Mouse (Mus musculus) lung, embryonic 15.5 days (tissue): ENCODE results near the gene Nr2e3. TPM values are rescaled to one million over a fixed set of nuclear protein-coding genes. Genes with fewer than 3 reads are reported as not detected.

Experiments used
- ATAC-seq: fragments of 200-750 bp; cut with Nextera tagmentation; 2 replicates; pipeline ENCODE4 v1.8.0; 2017; ENCODE audit warnings: moderate number of reproducible peaks, borderline replicate concordance; ENCODE audit not compliant: low FRiP score, low TSS enrichment; ENCODE audit errors: extremely low read depth
- H3K27ac ChIP-seq: fragments of 300-500 bp; sonication (generic); 2 replicates; pipeline ENCODE4 v1.5.1; 2015; ENCODE audit warnings: moderate library complexity, mild to moderate bottlenecking, inconsistent platforms
- H3K27me3 ChIP-seq: fragments of 300-500 bp; sonication (generic); 2 replicates; pipeline ENCODE4 v1.6.1; 2015; ENCODE audit warnings: inconsistent platforms
- H3K36me3 ChIP-seq: fragments of 300-500 bp; sonication (generic); 2 replicates; pipeline ENCODE4 v1.6.1; 2015; ENCODE audit warnings: inconsistent platforms
- H3K4me1 ChIP-seq: fragments of 300-500 bp; sonication (generic); 2 replicates; pipeline ENCODE4 v1.6.1; 2015; ENCODE audit warnings: inconsistent platforms
- H3K4me2 ChIP-seq: fragments of 300-500 bp; sonication (generic); 2 replicates; pipeline ENCODE4 v1.6.1; 2015; ENCODE audit warnings: inconsistent platforms, mild to moderate bottlenecking, moderate library complexity
- H3K4me3 ChIP-seq: fragments of 300-500 bp; sonication (generic); 2 replicates; pipeline ENCODE4 v1.5.1; 2015; ENCODE audit warnings: mild to moderate bottlenecking, inconsistent platforms
- H3K9ac ChIP-seq: fragments of 300-500 bp; sonication (generic); 2 replicates; pipeline ENCODE4 v1.6.1; 2015; ENCODE audit warnings: inconsistent platforms
- H3K9me3 ChIP-seq: fragments of 300-500 bp; sonication (generic); 2 replicates; pipeline ENCODE4 v1.6.1; 2016; ENCODE audit warnings: inconsistent platforms
- WGBS: fragments of 180-500 bp; shearing (Covaris S2); methylation state at CpG from one replicate; pipeline ENCODE4 v1.1.7; 2015; 5-methylcytosine and 5-hydroxymethylcytosine counted together
- polyA plus RNA-seq: library from polyadenylated mRNA; unstranded; fragments of >200 nt; fragmentation: Nextera tagmentation; extraction: Ambion mirVana; gene quantifications from 2 replicates; pipeline ENCODE4 v1.2.1, GENCODE M21; 2015

Nr2e3 gene
- polyA plus RNA-seq: not detected in 2 replicates

- Histone ChIP-seq H3K4me1 (peaks cover 25% of the 10 kb centered on the region), H3K9ac (no peak within 1 kb of the TSS), H3K9me3 (no peaks in the 10 kb centered on the region), H3K4me3 (no peak within 1 kb of the TSS), H3K4me2 (no peak within 1 kb of the TSS), H3K27ac (no peak within 1 kb of the TSS), H3K36me3 (no peaks in the 10 kb centered on the region), H3K27me3 (no peaks in the 10 kb centered on the region)
- ATAC-seq: no peak
- 74% methylated on average over 10 of the region's 10 CpGs for WGBS
These were observed at the start of gene Nr2e3 for GRCm38 (mm10) chr9:59960559-59960958. Gene Nr2e3 (minus strand): TSS chr9:59960659.

- 43% methylated on average over 7 of the region's 7 CpGs for WGBS
- no peak overlapping the region for H3K27ac ChIP-seq
- H3K27me3 ChIP-seq: no peaks in the 10 kb centered on the region
- no peak overlapping the region for H3K4me2 ChIP-seq
- H3K4me1 ChIP-seq: no peaks in the 10 kb centered on the region
- ATAC-seq: no peak
- H3K4me3 ChIP-seq: no peak overlapping the region
- H3K9ac ChIP-seq: no peak overlapping the region
- H3K36me3 ChIP-seq: no peaks in the 10 kb centered on the region
- H3K9me3 ChIP-seq: no peaks in the 10 kb centered on the region
These were observed 48.5 kb upstream of the Nr2e3 start for GRCm38 (mm10) chr9:60008936-60009335.

DNA sequence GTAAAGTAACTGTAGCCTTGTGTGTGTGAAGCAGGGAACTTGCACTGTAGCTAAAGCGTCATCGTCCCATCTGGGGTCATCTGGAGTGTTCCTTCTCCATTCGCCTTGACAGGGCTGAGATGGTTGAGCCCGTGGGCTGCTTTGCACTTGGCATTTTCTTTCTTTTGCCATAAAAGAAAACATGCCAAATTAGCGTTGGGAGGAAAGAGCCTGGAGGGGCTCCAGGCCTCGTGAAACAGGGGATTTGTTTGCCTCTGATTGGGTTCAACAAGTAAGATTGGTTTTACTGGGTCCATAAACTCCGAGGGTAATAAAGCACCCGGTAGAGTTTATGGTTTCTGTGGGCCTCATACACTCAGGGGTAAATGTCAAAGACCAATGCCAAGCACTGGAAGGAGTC is 41.9 kb upstream of the Nr2e3 start:
- Histone ChIP-seq H3K27me3 (no peaks in the 10 kb centered on the region), H3K4me2 (no peak overlapping the region), H3K4me3 (no peak overlapping the region), H3K9me3 (no peaks in the 10 kb centered on the region), H3K4me1 (no peaks in the 10 kb centered on the region), H3K27ac (no peak overlapping the region), H3K9ac (no peak overlapping the region), H3K36me3 (no peaks in the 10 kb centered on the region)
- 86% methylated on average over 8 of the region's 8 CpGs for WGBS
- ATAC-seq: no peak

GRCm38 (mm10) chr9:60001444-60001843 is 41.0 kb upstream of the Nr2e3 start:
- H3K9ac ChIP-seq: no peak overlapping the region
- H3K9me3 ChIP-seq: no peaks in the 10 kb centered on the region
- 78% methylated on average over 3 of the region's 3 CpGs for WGBS
- H3K27me3 ChIP-seq: no peaks in the 10 kb centered on the region
- ATAC-seq: no peak
- H3K36me3 ChIP-seq: no peaks in the 10 kb centered on the region
- H3K4me2 ChIP-seq: no peak overlapping the region
- no peaks in the 10 kb centered on the region for H3K4me1 ChIP-seq
- no peak overlapping the region for H3K4me3 ChIP-seq
- H3K27ac ChIP-seq: no peak overlapping the region

GRCm38 (mm10) chr9:59997725-59998124 is 37.3 kb upstream of the Nr2e3 start:
- no peaks in the 10 kb centered on the region for H3K27me3 ChIP-seq
- no peak for ATAC-seq
- 89% methylated on average over 4 of the region's 4 CpGs for WGBS
- H3K4me3 ChIP-seq: no peak overlapping the region
- H3K9ac ChIP-seq: no peak overlapping the region
- H3K27ac ChIP-seq: no peak overlapping the region
- no peaks in the 10 kb centered on the region for H3K4me1 ChIP-seq
- H3K36me3 ChIP-seq: no peaks in the 10 kb centered on the region
- no peaks in the 10 kb centered on the region for H3K9me3 ChIP-seq
- H3K4me2 ChIP-seq: no peak overlapping the region

GRCm38 (mm10) chr9:59991407-59991806 is 30.9 kb upstream of the Nr2e3 start:
- Histone ChIP-seq H3K27ac (no peak overlapping the region), H3K4me2 (no peak overlapping the region), H3K4me1 (no peaks in the 10 kb centered on the region), H3K36me3 (no peaks in the 10 kb centered on the region), H3K4me3 (no peak overlapping the region), H3K27me3 (no peaks in the 10 kb centered on the region), H3K9me3 (no peaks in the 10 kb centered on the region), H3K9ac (no peak overlapping the region)
- no peak for ATAC-seq
- WGBS: 68% methylated on average over 5 of the region's 5 CpGs

DNA sequence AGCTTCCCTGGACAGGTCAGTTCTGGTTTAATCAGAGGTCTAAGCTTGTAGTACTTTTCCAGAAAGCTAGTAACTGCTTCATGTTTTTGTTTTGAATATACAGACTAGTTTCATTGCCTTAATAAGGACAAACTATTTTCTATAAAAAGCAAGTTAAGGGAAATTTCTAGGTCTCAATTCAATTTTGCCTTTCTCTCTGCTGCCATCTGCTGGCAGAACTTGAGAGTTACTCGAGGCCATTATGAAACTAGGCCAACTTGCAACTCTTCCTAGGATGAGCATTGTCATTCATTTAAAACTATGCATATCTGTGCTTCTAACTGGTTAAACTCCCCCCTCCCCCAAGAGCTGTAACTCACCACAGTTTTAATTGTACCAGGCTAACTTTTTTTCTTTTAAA is 29.4 kb upstream of the Nr2e3 start:
- Histone ChIP-seq H3K4me2 (no peak overlapping the region), H3K9ac (no peak overlapping the region), H3K4me3 (no peak overlapping the region), H3K27ac (no peak overlapping the region), H3K36me3 (no peaks in the 10 kb centered on the region), H3K27me3 (no peaks in the 10 kb centered on the region), H3K4me1 (no peaks in the 10 kb centered on the region), H3K9me3 (no peaks in the 10 kb centered on the region)
- 2% methylated on average over 1 of the region's 1 CpGs for whole genome bisulfite sequencing
- ATAC-seq: no peak

GRCm38 (mm10) chr9:59985900-59986572 is 25.6 kb upstream of the Nr2e3 start:
- H3K27ac ChIP-seq: no peak overlapping the region
- ATAC-seq: no peak
- no peak overlapping the region for H3K9ac ChIP-seq
- H3K4me2 ChIP-seq: no peak overlapping the region
- no peaks in the 10 kb centered on the region for H3K4me1 ChIP-seq
- H3K36me3 ChIP-seq: no peaks in the 10 kb centered on the region
- H3K9me3 ChIP-seq: no peaks in the 10 kb centered on the region
- 72% methylated on average over 3 of the region's 3 CpGs for whole genome bisulfite sequencing
- no peaks in the 10 kb centered on the region for H3K27me3 ChIP-seq
- no peak overlapping the region for H3K4me3 ChIP-seq

- H3K36me3 ChIP-seq: no peaks in the 10 kb centered on the region
These were observed 20.7 kb upstream of the Nr2e3 start for GRCm38 (mm10) chr9:59981116-59981515.

GRCm38 (mm10) chr9:59971263-59971662 is 10.8 kb upstream of the Nr2e3 start:
- WGBS: 61% methylated on average over 4 of the region's 4 CpGs
- Histone ChIP-seq H3K36me3 (no peaks in the 10 kb centered on the region), H3K27ac (no peak overlapping the region), H3K4me1 (no peaks in the 10 kb centered on the region), H3K9ac (no peak overlapping the region), H3K4me2 (no peak overlapping the region), H3K27me3 (no peaks in the 10 kb centered on the region), H3K9me3 (no peaks in the 10 kb centered on the region), H3K4me3 (no peak overlapping the region)
- no peak for ATAC-seq

More at GRCm38 (mm10) chr9:59981116-59981515, 20.7 kb upstream of the Nr2e3 start:
- ATAC-seq: no peak
- Histone ChIP-seq H3K4me2 (no peak overlapping the region), H3K27ac (no peak overlapping the region), H3K27me3 (no peaks in the 10 kb centered on the region), H3K9ac (no peak overlapping the region), H3K9me3 (no peaks in the 10 kb centered on the region), H3K4me1 (no peaks in the 10 kb centered on the region), H3K4me3 (no peak overlapping the region)
- 53% methylated on average over 2 of the region's 2 CpGs for WGBS

DNA sequence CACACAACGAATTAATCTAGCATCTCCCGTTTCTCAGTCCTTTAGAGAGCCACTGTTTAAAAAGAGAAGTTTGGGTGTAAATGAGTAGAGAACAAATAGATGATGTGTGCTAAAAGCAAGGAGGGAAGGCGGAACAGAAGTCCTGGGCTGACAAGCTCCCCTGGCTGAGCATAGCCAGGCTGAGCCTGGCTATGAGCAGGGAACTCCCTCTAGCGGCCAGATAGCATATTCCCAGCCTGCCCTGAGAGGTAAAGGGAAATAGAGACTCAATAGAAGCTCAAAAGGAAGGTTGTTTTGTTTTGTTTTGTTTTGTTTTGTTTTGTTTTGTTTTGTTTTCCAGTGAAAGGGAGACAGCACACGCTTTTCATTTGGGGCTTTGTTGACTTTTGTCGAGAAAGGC is 8.9 kb upstream of the Nr2e3 start:
- no peak overlapping the region for H3K27ac ChIP-seq
- H3K27me3 ChIP-seq: no peaks in the 10 kb centered on the region
- WGBS: 23% methylated on average over 6 of the region's 6 CpGs
- peaks cover 18% of the 10 kb centered on the region for H3K4me1 ChIP-seq
- no peak overlapping the region for H3K4me3 ChIP-seq
- H3K9me3 ChIP-seq: no peaks in the 10 kb centered on the region
- H3K4me2 ChIP-seq: no peak overlapping the region
- no peaks in the 10 kb centered on the region for H3K36me3 ChIP-seq
- H3K9ac ChIP-seq: no peak overlapping the region
- ATAC-seq: no peak

DNA sequence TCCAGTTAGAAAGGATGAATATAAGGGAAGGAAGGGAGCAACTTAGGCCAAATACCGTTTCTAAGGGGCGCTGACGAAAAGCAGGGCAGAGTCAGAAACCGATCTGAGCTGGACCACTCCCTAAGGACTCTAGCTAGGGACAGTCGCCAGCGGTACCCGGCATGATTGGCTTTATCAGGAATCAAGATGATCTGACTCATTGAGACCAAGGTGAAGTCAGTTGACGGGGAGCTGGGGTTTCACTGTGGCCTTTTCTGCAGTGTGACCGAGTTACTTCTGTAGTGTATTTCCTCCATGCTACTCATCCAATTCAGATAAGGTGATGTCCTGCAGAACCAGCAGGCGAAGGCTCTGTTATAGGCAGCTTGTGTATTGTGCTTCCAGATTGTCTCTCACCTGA is 4.6 kb upstream of the Nr2e3 start:
- Histone ChIP-seq H3K4me3 (no peak overlapping the region), H3K9ac (no peak overlapping the region), H3K4me1 (peaks cover 20% of the 10 kb centered on the region), H3K27me3 (no peaks in the 10 kb centered on the region), H3K4me2 (no peak overlapping the region), H3K27ac (no peak overlapping the region), H3K9me3 (no peaks in the 10 kb centered on the region), H3K36me3 (no peaks in the 10 kb centered on the region)
- no peak for ATAC-seq
- WGBS: 53% methylated on average over 10 of the region's 10 CpGs

- 43% methylated on average over 3 of the region's 3 CpGs for WGBS
- Histone ChIP-seq H3K4me3 (no peak overlapping the region), H3K9me3 (no peaks in the 10 kb centered on the region), H3K4me1 (peaks cover 20% of the 10 kb centered on the region), H3K9ac (no peak overlapping the region), H3K27ac (no peak overlapping the region), H3K4me2 (no peak overlapping the region), H3K36me3 (no peaks in the 10 kb centered on the region), H3K27me3 (no peaks in the 10 kb centered on the region)
- ATAC-seq: peak; percentile 76; the same call in 1 of the 2 replicates
These were observed 3.9 kb upstream of the Nr2e3 start for GRCm38 (mm10) chr9:59964367-59964766.
